26 mouse cellular contexts compared by ENCODE assay signal in genomic region chr13:4350601-4351000, GRCm38 (mm10).
"Had no signal": no experiment of that assay in that cellular context is flagged by ENCODE, and none has a peak within 500 bp of the region (broad histone marks: within the 10 kb centered on the region; RNA-seq: fewer than 3 reads in every experiment).

No protein-coding gene starts in this region.

- H3K27ac ChIP-seq: embryonic facial prominence, embryonic 10.5 days; embryonic facial prominence, embryonic 12.5 days; embryonic facial prominence, embryonic 13.5 days; embryonic facial prominence, embryonic 15.5 days; forebrain, embryonic 10.5 days; forebrain, embryonic 12.5 days; forebrain, embryonic 13.5 days; gastrocnemius, adult 2 months; heart, adult 2 months; heart, embryonic 10.5 days had no signal

- H3K4me3 ChIP-seq: embryonic facial prominence, embryonic 10.5 days; embryonic facial prominence, embryonic 12.5 days; embryonic facial prominence, embryonic 13.5 days; embryonic facial prominence, embryonic 15.5 days; erythroblast, embryonic 14.5 days; forebrain, embryonic 10.5 days; forebrain, embryonic 12.5 days; forebrain, embryonic 13.5 days; gastrocnemius, adult 2 months; heart, adult 2 months; heart, embryonic 10.5 days; heart, embryonic 12.5 days had no signal

- H3K4me2 ChIP-seq: embryonic facial prominence, embryonic 12.5 days; embryonic facial prominence, embryonic 13.5 days; embryonic facial prominence, embryonic 15.5 days; forebrain, embryonic 12.5 days; forebrain, embryonic 13.5 days; heart, embryonic 11.5 days; heart, embryonic 12.5 days had no signal

- H3K4me1 ChIP-seq: embryonic facial prominence, embryonic 10.5 days; embryonic facial prominence, embryonic 12.5 days; embryonic facial prominence, embryonic 13.5 days; embryonic facial prominence, embryonic 15.5 days; forebrain, embryonic 10.5 days; forebrain, embryonic 12.5 days; forebrain, embryonic 13.5 days; heart, embryonic 10.5 days; heart, embryonic 12.5 days had no signal

- H3K36me3 ChIP-seq: embryonic facial prominence, embryonic 10.5 days; embryonic facial prominence, embryonic 12.5 days; embryonic facial prominence, embryonic 13.5 days; embryonic facial prominence, embryonic 15.5 days; forebrain, embryonic 10.5 days; forebrain, embryonic 12.5 days; heart, embryonic 10.5 days; heart, embryonic 12.5 days had no signal

- H3K9ac ChIP-seq: embryonic facial prominence, embryonic 12.5 days; embryonic facial prominence, embryonic 13.5 days; embryonic facial prominence, embryonic 15.5 days; forebrain, embryonic 12.5 days; forebrain, embryonic 13.5 days; forebrain, postnatal 0 days; heart, embryonic 12.5 days had no signal

- H3K27me3 ChIP-seq: embryonic facial prominence, embryonic 12.5 days; embryonic facial prominence, embryonic 13.5 days; embryonic facial prominence, embryonic 15.5 days; forebrain, embryonic 12.5 days; forebrain, embryonic 13.5 days; heart, embryonic 12.5 days had no signal

- DNase-seq: cerebellum, postnatal 14 days; cerebellum, postnatal 25 days; cerebellum, postnatal 36 days; embryo, embryonic 11 days; forebrain, postnatal 0 days; gastrocnemius, adult 2 months; gastrocnemius, postnatal 10 days; gastrocnemius, postnatal 14 days; gastrocnemius, postnatal 25 days; gastrocnemius, postnatal 36 days; heart, adult 11 months; heart, adult 18-20 months; heart, adult 2 months had no signal

- H3K9me3 ChIP-seq: embryonic facial prominence, embryonic 10.5 days; embryonic facial prominence, embryonic 12.5 days; embryonic facial prominence, embryonic 13.5 days; embryonic facial prominence, embryonic 15.5 days; forebrain, embryonic 12.5 days; forebrain, embryonic 13.5 days; heart, embryonic 10.5 days had no signal

- ATAC-seq: forebrain, embryonic 13.5 days; forebrain, embryonic 14.5 days; forebrain, embryonic 16.5 days; forebrain, postnatal 0 days had no signal
